Mouse (Mus musculus): ENCODE results near the gene Anks3.

GRCm38 (mm10) chr16:4912074-4912648, 51.8 kb downstream of the Anks3 start:
- TF ChIP-seq CTCF (IDR thresholded peaks at IDR 0.05; ENCODE audit: borderline replicate concordance, extremely low read depth, insufficient read depth, insufficient read length): no peak
- TF ChIP-seq POLR2A (IDR thresholded peaks at IDR 0.05; ENCODE audit: borderline replicate concordance, extremely low read depth, insufficient read depth, insufficient read length, poor library complexity, severe bottlenecking): no peak
